Mouse (Mus musculus) embryonic stem cell, embryonic (primary cell): ENCODE results near the gene Ndufa3.
"Not testable (repeated sequence)": the region's sequence is repeated elsewhere in the genome, so short reads cannot be mapped to it uniquely, and the experiment has no call there.

Source experiments
- CTCF ChIA-PET, 4 experiments: fragments of 300-600 bp in 2 of 4; fragments of 350-600 bp in 2 of 4; sonication (Branson Sonifier 250); formaldehyde crosslinking; loops; one replicate each; lab custom pipeline; 2022; ENCODE audit warnings: inconsistent platforms in 2 of 4; lab: Charles Lee
- POLR2A ChIA-PET, 4 experiments: fragments of 300-600 bp in 2 of 4; fragments of 350-600 bp in 2 of 4; sonication (Branson Sonifier 250); formaldehyde crosslinking; loops; one replicate each; lab custom pipeline; 2022; ENCODE audit warnings: antibody characterized with exemption in 4 of 4, inconsistent platforms in 1 of 4; lab: Charles Lee

Gene Ndufa3

DNA sequence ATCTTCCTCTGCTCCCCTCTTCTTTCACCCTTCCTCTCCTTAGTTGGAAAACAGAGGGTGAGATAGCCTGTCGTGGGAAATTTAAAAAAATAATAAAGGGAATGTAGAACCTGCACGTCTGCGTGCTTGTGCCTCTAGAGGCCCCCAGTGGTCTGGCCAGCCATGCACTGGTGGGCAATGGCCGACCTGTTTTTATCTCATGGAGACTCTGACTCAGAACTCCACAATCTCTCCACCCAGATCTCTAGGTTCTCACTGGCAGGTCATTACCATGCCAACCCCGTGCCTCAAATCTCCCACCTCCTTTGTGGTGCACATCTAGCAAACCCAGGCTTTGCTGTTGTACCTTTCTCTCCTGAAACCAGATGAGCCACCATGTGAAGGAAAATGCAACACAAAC lies 22.5 kb upstream of the Ndufa3 start:
- ChIA-PET CTCF (interaction anchor here in 1 of 4 experiments (0.6 kb wide), 1 partner anchor 11 kb away, joined by 6 read pairs; no protein-coding TSS in a partner anchor), POLR2A (interaction anchor here in 2 of 4 experiments (0.5 to 4.8 kb wide), 10 partner anchors 9 to 1194 kb away, joined by 3 to 24 read pairs (median 4); partner anchors contain the start of genes Cnot3 (in 2 of the 2) and Ndufa3 (in 1 of the 2))

- ChIA-PET POLR2A (interaction anchor here in 3 of 4 experiments (0.6 to 4.8 kb wide), 10 partner anchors 9 to 1193 kb away, joined by 3 to 24 read pairs (median 4); partner anchors contain the start of genes Cnot3 (in 2 of the 3), Leng1 (in 1 of the 3) and Ndufa3 (in 1 of the 3)), CTCF (interaction anchor here in 1 of 4 experiments (0.6 kb wide), 1 partner anchor 10 kb away, joined by 6 read pairs; no protein-coding TSS in a partner anchor)
Measured at GRCm38 (mm10) chr7:3595146-3595545, 22.0 kb upstream of the Ndufa3 start.

GRCm38 (mm10) chr7:3597755-3598154 lies 19.4 kb upstream of the Ndufa3 start:
- CTCF ChIA-PET: not testable (repeated sequence)
- POLR2A ChIA-PET: interaction anchor here in 2 of 4 experiments (0.6 to 1.2 kb wide), 4 partner anchors 10 to 279 kb away, joined by 3 read pairs; no protein-coding TSS in a partner anchor

DNA sequence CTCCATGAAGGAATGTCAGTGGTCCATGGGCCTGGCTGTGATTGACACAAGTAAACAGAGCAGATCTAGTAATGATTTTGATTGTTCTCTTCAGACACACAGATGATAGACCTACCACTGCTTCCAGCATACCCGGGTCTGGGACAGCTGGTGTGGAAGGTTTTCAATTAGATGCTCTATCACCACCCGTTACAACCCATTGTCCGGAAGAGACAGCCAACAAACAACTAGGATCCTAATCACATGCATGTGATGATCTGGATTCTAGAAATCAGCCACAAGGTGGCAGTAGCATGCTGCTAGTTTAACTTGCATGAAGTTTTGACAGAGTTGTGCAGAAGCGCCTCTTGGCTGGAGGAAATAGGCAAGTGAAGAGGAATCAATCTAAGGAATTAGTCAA lies 16.1 kb upstream of the Ndufa3 start:
- ChIA-PET CTCF (no interaction called here), POLR2A (interaction anchor here in 1 of 4 experiments (0.8 to 1.6 kb wide), 2 partner anchors 16 to 44 kb away, joined by 4 to 5 read pairs; partner anchors contain the start of genes Cnot3 and Ndufa3)

- ChIA-PET CTCF (interaction anchor here (0.5 to 3.3 kb wide), 10 partner anchors 10 to 917 kb away, joined by 3 to 17 read pairs (median 3); partner anchors contain the start of genes Ndufa3 (in 3 of the 4), Mboat7 (in 1 of the 4), Oscar (in 1 of the 4) and Tnni3 (in 1 of the 4)), POLR2A (interaction anchor here in 3 of 4 experiments (0.9 to 3.1 kb wide), 14 partner anchors 8 to 103 kb away, joined by 3 to 23 read pairs (median 4); partner anchors contain the start of genes Ndufa3 (in 3 of the 3), Cnot3 (in 1 of the 3), Leng1 (in 1 of the 3) and Prpf31 (in 1 of the 3))
Measured at GRCm38 (mm10) chr7:3606798-3607197, 10.4 kb upstream of the Ndufa3 start.

GRCm38 (mm10) chr7:3607391-3607790 lies 9.8 kb upstream of the Ndufa3 start:
- POLR2A ChIA-PET: interaction anchor here in 3 of 4 experiments (0.6 to 3.1 kb wide), 13 partner anchors 9 to 401 kb away, joined by 3 to 23 read pairs (median 3); partner anchors contain the start of genes Ndufa3 (in 3 of the 3), Cnot3 (in 1 of the 3) and Leng1 (in 1 of the 3)
- CTCF ChIA-PET: interaction anchor here in 3 of 4 experiments (0.5 to 3.3 kb wide), 8 partner anchors 9 to 864 kb away, joined by 3 to 17 read pairs (median 4); partner anchors contain the start of genes Ndufa3 (in 2 of the 3), Mboat7 (in 1 of the 3), Oscar (in 1 of the 3) and Tsen34 (in 1 of the 3)

DNA sequence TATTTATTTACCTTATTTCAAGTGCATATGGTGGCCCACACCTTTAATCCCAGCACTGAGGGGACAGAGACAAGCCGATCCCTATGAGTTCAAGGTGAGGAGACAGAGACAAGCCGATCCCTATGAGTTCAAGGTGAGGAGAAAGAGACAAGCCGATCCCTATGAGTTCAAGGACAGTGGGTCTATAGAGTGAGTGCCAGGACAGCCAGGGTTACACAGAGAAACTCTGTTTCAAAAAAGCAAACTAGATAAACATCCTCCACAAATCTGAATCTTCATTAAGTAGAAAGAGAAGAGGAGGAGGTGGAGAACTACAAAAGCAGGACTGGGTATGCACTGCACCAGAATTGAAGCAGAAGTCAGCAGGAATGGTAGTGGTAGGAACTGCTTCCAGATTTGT lies 8.5 kb upstream of the Ndufa3 start:
- CTCF ChIA-PET: interaction anchor here in 2 of 4 experiments (0.6 to 3.3 kb wide), 3 partner anchors 8 to 537 kb away, joined by 3 to 17 read pairs (median 4); partner anchors contain the start of genes Ndufa3 (in 1 of the 2) and Oscar (in 1 of the 2)
- POLR2A ChIA-PET: interaction anchor here in 2 of 4 experiments (0.7 to 3.1 kb wide), 5 partner anchors 8 to 893 kb away, joined by 3 to 23 read pairs (median 3); partner anchors contain the start of genes Cnot3 (in 1 of the 2), Ndufa3 (in 1 of the 2) and Ppp1r12c (in 1 of the 2)

DNA sequence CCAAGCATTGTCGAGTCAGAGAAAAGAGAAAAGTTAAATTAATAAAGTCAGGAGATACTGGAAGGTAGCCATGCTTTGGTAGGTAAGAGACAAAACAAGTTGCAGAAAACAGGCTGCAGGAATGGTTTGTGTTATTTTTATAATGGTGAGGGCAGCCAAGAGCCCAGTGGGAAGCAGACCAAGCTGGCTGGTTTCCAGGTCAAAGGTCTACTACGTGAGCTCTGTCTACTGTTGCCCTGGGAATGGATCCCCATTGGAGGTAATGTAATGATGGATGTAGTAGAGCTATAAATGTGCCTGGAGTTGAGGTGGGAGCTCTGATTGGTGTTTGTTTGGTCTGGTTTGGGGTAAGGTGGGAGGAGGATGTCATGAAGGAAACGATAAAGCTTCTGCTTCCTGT lies 8.1 kb upstream of the Ndufa3 start:
- ChIA-PET POLR2A (interaction anchor here in 2 of 4 experiments (0.7 to 3.1 kb wide), 5 partner anchors 8 to 893 kb away, joined by 3 to 23 read pairs (median 3); partner anchors contain the start of genes Ndufa3 (in 1 of the 2), Ppp1r12c (in 1 of the 2), Prpf31 (in 1 of the 2) and Tfpt (in 1 of the 2)), CTCF (interaction anchor here in 1 of 4 experiments (0.6 kb wide), 1 partner anchor 28 kb away, joined by 3 read pairs; no protein-coding TSS in a partner anchor)

DNA sequence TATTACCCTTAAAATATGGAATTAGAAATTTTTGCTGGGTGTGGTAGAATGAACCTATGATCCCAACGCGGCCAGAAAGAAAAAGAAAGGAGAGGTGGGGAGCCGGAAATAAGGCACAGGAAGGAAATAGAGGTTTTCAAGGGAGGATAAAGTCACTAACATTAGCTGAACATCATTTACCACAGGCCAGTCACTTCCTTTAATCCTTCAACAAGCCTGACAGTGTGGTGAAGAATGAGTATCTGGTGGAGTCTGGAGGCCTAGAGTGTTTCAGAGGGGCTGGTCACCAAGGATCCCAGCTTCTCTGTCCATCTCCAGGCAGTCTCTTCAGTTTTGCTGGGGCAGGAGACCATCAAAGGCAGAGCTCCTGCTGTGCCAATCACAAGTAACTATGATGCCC lies 6.7 kb upstream of the Ndufa3 start:
- ChIA-PET POLR2A (interaction anchor here (0.8 to 2.2 kb wide), 7 partner anchors 19 to 95 kb away, joined by 3 to 10 read pairs (median 7); partner anchors contain the start of genes Mboat7 (in 2 of the 4), Cnot3 (in 1 of the 4), Prpf31 (in 1 of the 4) and Tfpt (in 1 of the 4)), CTCF (interaction anchor here in 1 of 4 experiments (1.2 kb wide), 1 partner anchor 170 kb away, joined by 3 read pairs; no protein-coding TSS in a partner anchor)

DNA sequence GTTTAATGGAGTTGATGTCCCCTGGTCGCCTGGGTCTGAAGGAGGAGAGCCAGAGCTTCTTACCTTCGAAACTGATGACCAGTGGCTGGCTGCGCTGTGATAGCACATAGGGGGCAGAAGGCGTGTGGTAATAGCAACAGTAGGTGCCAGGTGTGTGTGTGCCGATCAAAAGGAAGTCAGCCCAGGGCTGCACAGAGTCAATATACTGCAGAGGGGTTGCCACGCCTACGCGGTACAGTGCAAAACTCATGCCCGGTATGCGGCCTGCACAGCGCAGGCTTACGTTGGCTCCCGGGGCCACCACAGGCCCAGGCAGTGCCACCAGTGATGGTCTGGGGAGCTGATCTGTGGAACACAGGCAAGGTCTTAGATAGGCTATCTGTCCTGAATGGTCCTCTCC lies 6.2 kb upstream of the Ndufa3 start:
- ChIA-PET CTCF (interaction anchor here in 1 of 4 experiments (1.2 to 1.3 kb wide), 2 partner anchors 34 to 171 kb away, joined by 3 to 4 read pairs; partner anchors contain the start of gene Cnot3), POLR2A (interaction anchor here (0.6 to 2.4 kb wide), 23 partner anchors 12 to 94 kb away, joined by 3 to 13 read pairs (median 6); partner anchors contain the start of genes Mboat7 (in 4 of the 4), Prpf31 (in 3 of the 4), Tfpt (in 3 of the 4) and Tsen34 (in 3 of the 4))

- CTCF ChIA-PET: no interaction called here
- POLR2A ChIA-PET: interaction anchor here in 1 of 4 experiments (1.4 kb wide), 1 partner anchor 31 kb away, joined by 5 read pairs; the partner anchor contains the start of gene Cnot3
Measured at GRCm38 (mm10) chr7:3614021-3614420, 3.2 kb upstream of the Ndufa3 start.

GRCm38 (mm10) chr7:3616057-3616388 lies 1.1 kb upstream of the Ndufa3 start, which contains the start of gene Oscar:
TSS of gene Oscar (minus strand) at chr7:3616157.
- ChIA-PET POLR2A (interaction anchor here in 2 of 4 experiments (0.6 to 5.2 kb wide), 17 partner anchors 8 to 508 kb away, joined by 3 to 75 read pairs (median 13); partner anchors contain the start of genes Cnot3 (in 2 of the 2), Mboat7 (in 2 of the 2), Tsen34 (in 2 of the 2) and Leng1 (in 1 of the 2)), CTCF (interaction anchor here in 3 of 4 experiments (1.0 to 2.3 kb wide), 6 partner anchors 9 to 811 kb away, joined by 4 to 17 read pairs (median 7); partner anchors contain the start of genes Cnot3 (in 1 of the 3), Mboat7 (in 1 of the 3), Prpf31 (in 1 of the 3) and Tfpt (in 1 of the 3))

- POLR2A ChIA-PET: interaction anchor here (0.6 to 5.2 kb wide), 70 partner anchors 9 to 1196 kb away, joined by 3 to 75 read pairs (median 4); partner anchors contain the start of genes Cnot3 (in 4 of the 4), Prpf31 (in 4 of the 4), Tfpt (in 4 of the 4) and Mboat7 (in 3 of the 4)
- CTCF ChIA-PET: interaction anchor here (0.5 to 2.3 kb wide), 37 partner anchors 9 to 907 kb away, joined by 3 to 25 read pairs (median 4); partner anchors contain the start of genes Mboat7 (in 3 of the 4), Cnot3 (in 2 of the 4), Prpf31 (in 2 of the 4) and Tfpt (in 2 of the 4)
Measured at GRCm38 (mm10) chr7:3616389-3617241, 558 bp upstream of the Ndufa3 start.

GRCm38 (mm10) chr7:3629030-3629429 lies 11.9 kb downstream of the Ndufa3 start:
- ChIA-PET POLR2A (interaction anchor here (1.1 to 30.5 kb wide), 23 partner anchors 8 to 873 kb away, joined by 3 to 772 read pairs (median 11); partner anchors contain the start of genes Cnot3 (in 3 of the 4), Mboat7 (in 3 of the 4), Ndufa3 (in 3 of the 4) and Tsen34 (in 3 of the 4)), CTCF (no interaction called here)

DNA sequence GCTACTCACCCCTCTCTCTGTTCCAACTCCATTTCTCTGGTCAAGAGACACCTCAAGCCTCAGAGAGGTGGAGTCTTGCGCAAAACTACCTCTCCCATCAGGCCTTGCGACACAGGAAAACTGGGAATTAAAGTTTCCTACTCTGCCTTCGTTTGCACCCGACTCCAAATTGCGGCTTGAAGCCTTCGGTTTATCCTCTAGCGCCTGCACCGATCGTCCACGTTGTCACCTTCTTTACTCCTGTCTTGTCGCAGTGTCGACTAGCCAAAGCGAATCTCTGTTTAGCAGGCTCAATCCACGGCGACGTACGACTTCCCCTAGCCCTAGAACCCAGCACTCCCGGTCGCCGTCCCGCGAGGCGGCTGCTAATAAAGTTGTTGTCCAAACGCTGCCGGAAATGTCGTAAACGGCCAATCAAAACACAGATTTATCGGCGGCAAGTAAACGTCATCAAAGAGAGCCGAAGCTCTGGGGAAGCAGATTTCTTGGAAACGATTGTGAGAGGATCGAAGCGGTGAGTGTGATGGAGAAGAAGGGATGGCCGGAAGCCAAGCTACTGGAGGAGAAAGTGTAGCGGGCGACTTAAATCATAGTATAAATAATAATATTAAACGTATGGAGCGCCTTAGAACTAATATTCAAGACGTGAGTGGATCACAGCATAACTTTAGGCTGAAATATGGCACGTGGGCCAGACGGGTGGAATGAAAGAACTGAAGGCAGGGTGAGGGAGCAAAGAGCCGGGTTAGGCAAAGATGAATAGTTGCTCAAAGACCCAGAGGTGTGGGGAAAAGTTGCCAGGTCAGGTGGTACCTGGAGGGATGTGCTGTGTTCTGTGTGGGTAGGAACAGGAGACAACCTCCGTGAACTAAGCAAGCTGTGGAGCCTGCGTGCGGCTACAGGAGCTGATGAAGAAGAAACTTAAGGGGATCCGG lies 12.6 kb downstream of the Ndufa3 start, which contains the start of the genes Tfpt and Prpf31:
Gene Tfpt (minus strand): TSS at position 387 of the 935 bp plus-strand sequence.
Gene Prpf31 (plus strand): TSS at position 443 of the 935 bp plus-strand sequence.
- ChIA-PET POLR2A (interaction anchor here (0.6 to 30.5 kb wide), 51 partner anchors 8 to 1110 kb away, joined by 3 to 772 read pairs (median 5); partner anchors contain the start of genes Cnot3 (in 4 of the 4), Ndufa3 (in 4 of the 4), Leng1 (in 3 of the 4) and Mboat7 (in 3 of the 4)), CTCF (interaction anchor here (0.6 to 1.7 kb wide), 5 partner anchors 13 to 302 kb away, joined by 3 to 8 read pairs (median 5); partner anchors contain the start of gene Ndufa3 (in 3 of the 4))
